Mouse (Mus musculus): ENCODE measurements around the gene Thada.
A peak's percentile ranks its signal among the peaks of the same experiment; 100 is the strongest.
"Not testable (repeated sequence)": the region's sequence is repeated elsewhere in the genome, so short reads cannot be mapped to it uniquely, and the experiment has no call there.

The Thada gene

DNA sequence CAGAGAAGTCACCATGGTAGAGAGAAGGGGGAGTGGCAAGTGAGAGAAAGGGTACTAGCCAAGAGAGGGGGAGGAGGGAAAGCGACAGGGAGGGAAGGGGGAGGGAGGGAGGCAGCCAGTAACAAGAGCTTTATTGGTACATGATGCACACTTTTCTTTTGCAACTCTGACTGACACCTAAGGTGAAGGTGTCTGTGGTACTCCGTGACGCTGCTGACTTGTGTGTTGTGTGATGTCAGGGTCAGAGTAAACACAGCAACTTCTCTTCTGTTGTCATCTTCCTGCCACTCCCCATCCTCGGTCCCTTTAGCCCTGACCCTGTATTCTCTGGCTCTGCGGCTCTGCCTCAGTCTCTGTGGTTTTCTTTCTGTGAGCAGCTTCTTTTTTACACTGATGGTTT, 239.8 kb downstream of the Thada start:
- no peak for DNase-seq (ENCODE audit: low read depth, low spot score)

- DNase-seq (ENCODE audit: low read depth, low spot score), result no peak
These were observed 241.7 kb downstream of the Thada start for GRCm38 (mm10) chr17:84224217-84224887.

DNA sequence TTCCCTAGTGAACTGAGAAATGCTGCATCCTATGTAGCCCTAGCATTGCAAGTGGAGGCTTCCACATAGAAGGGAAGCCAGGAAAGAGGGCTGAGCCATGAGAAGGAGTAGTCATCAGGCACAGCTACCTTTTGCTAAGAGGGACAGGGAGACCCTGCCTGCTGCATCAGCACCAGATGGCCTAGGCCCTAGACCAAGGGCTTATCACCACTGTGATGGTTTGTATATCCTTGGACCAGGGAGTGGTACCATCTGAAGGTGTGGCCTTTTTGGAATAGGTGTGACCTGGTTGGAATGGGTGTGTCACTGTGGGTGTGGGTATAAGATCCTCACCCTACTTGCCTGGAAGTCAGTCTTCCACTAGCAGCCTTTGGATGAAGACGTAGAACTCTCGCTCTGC, 247.2 kb downstream of the Thada start:
- not testable (repeated sequence) for DNase-seq (ENCODE audit: low read depth, low spot score)

- DNase-seq (ENCODE audit: low read depth, low spot score), result no peak
These were observed 248.3 kb downstream of the Thada start for GRCm38 (mm10) chr17:84217696-84218095.

DNA sequence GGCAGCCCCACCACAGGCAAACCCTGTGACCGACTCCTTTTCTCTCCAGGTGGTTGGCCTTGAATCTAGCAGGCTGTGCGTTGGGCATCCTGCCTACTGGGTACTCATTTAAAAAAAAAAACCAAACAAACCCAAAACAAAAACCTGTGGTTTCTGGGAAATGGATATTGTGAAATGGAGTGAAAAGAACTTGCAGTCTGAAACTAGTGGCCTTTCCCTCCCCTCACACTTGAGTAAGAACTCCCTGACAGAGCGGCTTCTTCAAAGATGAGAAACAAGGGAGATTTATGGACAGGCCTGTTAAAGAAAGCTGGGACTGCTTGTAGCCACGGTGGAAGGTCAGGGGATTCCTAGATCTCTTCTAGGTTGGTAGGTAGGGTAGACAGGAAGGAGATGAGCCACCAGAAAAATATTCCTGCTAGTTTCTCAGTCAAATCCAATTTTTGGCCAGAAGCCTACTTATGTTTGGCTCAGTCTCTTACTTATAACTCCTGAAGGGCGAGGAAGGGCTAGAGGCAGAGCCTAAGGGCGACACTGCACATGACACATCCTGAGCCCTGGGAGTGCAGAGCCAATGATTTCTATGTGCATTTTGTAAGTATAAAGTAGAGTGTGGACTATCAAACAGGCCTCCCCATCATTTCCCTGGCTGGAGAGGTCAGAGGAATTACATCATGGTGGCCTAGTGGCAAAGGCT, 250.6 kb downstream of the Thada start:
- DNase-seq (ENCODE audit: low read depth, low spot score), result no peak

DNA sequence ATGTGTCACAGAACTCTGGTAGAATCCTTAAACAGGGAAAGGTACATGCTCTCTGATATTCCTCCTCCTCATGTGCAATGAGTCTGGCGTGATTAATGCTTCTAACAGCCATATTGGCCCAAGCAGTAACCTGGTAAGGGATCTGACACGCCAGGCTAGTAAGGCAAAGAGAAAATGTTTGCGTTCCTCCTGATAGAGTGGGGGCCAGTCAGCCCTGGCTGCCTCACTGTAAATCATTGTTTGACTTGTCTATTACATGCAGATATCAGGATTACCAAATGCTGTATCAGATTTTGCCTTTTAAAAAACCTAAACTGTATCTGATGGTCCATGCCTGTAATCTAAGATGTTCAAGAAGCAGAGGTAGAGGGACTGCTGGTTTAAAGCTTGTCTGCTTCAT, 252.5 kb downstream of the Thada start:
- no peak for DNase-seq (ENCODE audit: low read depth, low spot score)

GRCm38 (mm10) chr17:84207611-84208010, 258.4 kb downstream of the Thada start:
- DNase-seq (ENCODE audit: low read depth, low spot score), result no peak

DNA sequence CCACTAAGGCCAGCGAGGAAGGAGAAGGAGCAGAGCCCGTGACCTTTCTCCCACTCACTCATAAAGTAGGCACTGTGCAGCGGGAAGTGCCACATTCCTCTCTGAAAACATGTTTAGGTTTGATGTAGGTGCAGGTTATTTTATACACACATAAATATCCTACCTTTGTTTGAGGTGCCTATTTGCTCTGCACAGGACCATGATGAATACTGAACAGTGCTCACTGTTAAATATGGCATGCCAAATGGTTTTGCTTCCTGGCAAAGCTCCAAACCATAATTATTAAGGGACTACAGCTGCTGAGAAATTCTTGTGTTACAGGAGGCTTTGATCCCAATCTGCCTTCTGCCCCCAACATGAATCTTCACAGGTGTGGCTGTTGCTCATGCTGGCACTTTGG, 259.8 kb downstream of the Thada start:
- DNase-seq (ENCODE audit: low read depth, low spot score), result no peak

- DNase-seq (ENCODE audit: low read depth, low spot score), result peak; percentile 53
These were observed 261.0 kb downstream of the Thada start for GRCm38 (mm10) chr17:84204962-84205361.

GRCm38 (mm10) chr17:84203340-84203739, 262.7 kb downstream of the Thada start:
- DNase-seq (ENCODE audit: low read depth, low spot score), result peak; percentile 82

DNA sequence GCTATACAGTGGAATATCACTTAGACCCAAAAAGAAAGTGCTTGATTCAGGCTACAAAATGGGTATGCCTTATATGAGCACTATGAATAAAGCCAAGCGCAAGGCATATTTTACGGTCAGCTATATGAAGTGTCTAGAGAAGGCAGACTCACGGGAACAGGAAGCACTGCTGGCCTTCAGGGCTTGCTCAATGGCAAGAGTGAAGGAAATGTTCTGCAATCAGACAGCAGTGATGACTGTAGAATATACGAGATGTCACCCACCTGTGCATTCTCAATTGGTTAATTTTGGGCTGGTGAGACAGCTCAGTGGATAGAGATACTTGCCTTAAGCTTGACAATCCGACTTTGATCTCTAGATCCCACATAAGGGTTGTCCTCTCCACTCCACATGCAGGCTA, 264.8 kb downstream of the Thada start:
- DNase-seq (ENCODE audit: low read depth, low spot score), result no peak

DNA sequence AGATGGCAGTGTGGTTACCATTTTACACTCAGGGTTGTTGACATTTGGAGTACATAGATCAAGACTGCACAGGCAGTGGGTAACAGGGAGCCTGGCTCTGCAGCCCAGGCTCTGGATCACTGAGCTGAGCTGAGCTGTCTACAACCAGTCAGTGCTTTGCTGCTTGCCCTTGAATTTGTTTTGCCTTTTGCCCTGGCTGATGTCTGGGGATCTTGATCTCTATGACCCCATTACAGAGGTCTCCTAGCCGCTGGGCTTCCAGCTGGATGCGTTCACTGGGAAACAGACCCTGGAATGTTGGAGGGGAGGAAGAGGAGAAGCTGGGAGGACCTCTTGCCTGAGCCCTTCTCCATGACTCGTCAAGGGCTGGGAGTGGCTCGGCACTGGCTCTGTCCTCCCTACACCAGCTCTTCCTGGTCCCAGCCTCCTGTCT, 268.1 kb downstream of the Thada start:
- DNase-seq (ENCODE audit: low read depth, low spot score), result no peak

GRCm38 (mm10) chr17:84196329-84196728, 269.7 kb downstream of the Thada start:
- DNase-seq (ENCODE audit: low read depth, low spot score), result no peak

DNA sequence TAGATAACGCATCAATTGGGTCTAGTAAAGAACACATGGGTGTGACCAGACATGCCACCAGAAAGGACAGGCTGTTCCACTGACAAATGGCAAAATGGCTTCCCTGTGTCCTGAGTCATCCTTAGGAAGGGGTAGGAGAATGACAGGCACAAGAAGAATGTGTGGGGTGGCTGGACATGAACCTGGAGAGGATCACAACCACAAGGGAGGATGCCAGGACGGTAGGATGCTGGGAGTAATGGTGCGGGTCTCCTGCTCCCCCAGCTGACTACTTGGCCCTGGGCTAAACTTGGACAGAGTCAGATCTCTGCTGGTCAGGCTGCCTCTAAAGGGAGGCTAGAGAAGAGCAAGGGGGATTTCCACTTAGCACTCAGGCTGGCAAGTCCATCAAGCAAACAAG, 270.2 kb downstream of the Thada start:
- no peak for DNase-seq (ENCODE audit: low read depth, low spot score)

DNA sequence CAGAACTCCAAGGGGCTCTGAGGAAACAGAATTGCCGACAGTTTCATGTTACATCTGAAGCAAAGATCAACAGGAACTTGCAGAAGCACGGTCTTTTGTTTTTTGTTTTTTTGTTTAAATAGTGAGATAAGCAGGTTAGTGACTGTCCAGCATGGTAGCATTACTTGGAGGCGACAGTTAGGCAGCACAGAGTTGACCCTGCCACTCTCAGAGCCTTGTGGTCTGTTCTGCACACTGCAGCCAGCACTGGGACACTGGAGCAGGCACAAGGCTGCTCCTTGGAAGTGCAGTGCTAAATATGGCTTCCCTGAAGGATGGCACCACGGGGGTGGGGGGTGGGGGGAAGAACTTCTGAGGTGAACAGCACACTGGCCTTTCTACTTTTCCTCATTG, 271.0 kb downstream of the Thada start:
- DNase-seq (ENCODE audit: low read depth, low spot score), result no peak

DNA sequence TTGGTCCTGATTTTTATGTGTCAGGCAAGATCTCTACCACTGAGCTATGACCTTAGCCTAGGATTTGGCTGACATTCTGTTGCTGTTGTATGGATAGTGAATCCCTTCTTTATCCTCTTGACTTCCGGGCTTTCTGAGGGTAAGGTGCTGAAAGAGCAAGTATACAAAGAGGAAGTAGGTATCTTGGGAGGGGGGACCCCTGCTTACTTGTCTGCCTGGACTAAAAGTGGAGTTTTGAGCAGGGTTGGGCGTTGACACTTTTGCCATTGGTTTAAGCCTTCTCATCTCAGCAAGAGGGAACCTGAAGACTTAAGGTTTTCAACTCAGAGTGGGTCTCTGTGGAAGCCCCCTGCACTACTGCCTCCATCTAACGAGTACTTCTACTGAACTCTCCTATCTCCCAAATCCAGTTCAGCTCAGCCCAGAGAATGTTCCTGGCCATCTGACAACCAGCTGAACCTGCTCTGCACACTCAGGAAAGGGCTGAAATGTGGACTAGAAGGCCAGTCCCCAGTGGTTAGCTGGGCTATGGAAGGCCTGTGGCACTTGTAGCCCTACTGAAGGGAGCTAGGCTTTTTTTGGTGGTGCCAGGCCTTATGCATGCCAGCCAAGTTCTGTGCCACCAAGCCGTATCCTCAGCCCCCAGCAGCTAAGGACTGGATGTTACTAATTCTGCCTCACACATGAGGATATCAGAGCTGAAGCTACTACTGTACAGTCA, 271.6 kb downstream of the Thada start:
- DNase-seq (ENCODE audit: low read depth, low spot score), result no peak

DNA sequence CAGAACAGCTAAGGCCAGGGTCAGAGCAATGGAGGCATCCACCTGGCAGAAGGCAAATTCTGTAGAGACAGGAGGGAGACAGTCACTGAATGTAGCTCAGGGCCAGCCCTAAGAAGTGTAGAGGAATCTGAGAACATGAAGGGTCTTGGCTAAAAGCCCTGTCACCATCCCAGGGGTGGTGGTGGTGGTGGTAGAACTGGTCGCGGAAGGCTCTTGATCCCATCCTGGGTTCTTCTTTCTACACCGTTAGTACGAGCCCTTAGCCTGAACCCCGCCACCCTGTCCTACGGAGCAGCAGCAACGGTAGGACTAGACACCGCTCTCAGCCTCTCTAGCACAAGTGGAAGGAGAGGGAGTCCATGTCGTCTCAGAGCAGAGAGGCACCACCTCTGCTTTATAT, 272.6 kb downstream of the Thada start:
- DNase-seq (ENCODE audit: low read depth, low spot score), result no peak

- no peak for DNase-seq (ENCODE audit: low read depth, low spot score)
These were observed 274.1 kb downstream of the Thada start for GRCm38 (mm10) chr17:84191946-84192345.

GRCm38 (mm10) chr17:84190885-84191284, 275.1 kb downstream of the Thada start:
- peak; percentile 62 for DNase-seq (ENCODE audit: low read depth, low spot score)

GRCm38 (mm10) chr17:84189127-84189854, 276.7 kb downstream of the Thada start:
- DNase-seq (ENCODE audit: low read depth, low spot score), result no peak

DNA sequence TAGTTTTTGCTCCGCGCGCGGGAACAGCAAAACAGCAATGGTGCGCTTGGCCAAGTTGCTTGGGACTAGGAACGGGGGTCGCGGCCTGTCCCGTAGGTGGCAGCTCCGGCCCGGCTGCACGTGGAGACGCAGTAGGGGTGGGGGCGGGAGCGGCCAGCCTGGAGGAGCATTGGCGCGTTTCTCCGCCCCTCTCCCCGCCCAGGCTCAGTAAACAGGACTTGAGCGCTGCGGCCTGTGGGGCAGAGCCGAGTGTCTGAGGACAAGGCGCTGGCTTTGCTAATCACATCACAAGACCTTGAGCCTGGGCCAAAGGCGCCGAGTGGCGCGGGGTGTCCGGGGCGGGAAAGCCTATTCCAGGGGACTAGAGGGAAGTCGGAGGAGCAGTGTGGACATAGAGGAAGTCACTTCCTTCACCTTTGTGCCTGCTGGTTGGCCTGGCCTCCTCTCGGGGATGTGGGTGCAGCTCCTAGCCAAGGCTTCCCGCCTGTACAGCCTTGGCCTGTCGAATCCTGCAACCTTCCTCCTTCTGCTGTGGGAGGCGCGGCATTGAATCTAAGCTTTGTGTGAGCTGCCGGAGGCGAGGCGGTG, 277.5 kb downstream of the Thada start:
- DNase-seq (ENCODE audit: low read depth, low spot score), result peak; percentile 95

Data from R1 (cell line).